ENCODE assay signal across 7 mouse cellular contexts in genomic region chr15:84719791-84720190, GRCm38 (mm10). TPM values are rescaled to one million over a fixed set of nuclear protein-coding genes. Genes with fewer than 3 reads are reported as not detected.
DNase-seq lines count a peak whose midpoint lies in the region; ATAC-seq and TF ChIP-seq lines count a peak whose summit lies in the region.

TSS of gene Arhgap8 (plus strand) at chr15:84720052.

- WGBS in embryonic facial prominence, embryonic 12.5 days, result 2% methylated on average over 22 of the region's 24 CpGs
- 2% methylated on average over 22 of the region's 24 CpGs for WGBS in hindbrain, embryonic 11.5 days
- 5% methylated on average over 18 of the region's 24 CpGs for WGBS in limb, embryonic 14.5 days
- WGBS in neural tube, embryonic 12.5 days, result 1% methylated on average over 24 of the region's 24 CpGs

- H3K36me3 ChIP-seq in embryonic facial prominence, embryonic 12.5 days, result no peaks in the 10 kb centered on the region
- H3K36me3 ChIP-seq in hindbrain, embryonic 11.5 days (ENCODE audit: control insufficient read depth, insufficient read depth, low read length), result no peaks in the 10 kb centered on the region
- no peaks in the 10 kb centered on the region for H3K36me3 ChIP-seq in limb, embryonic 14.5 days (ENCODE audit: control insufficient read depth, insufficient read depth, low read length)
- no peaks in the 10 kb centered on the region for H3K36me3 ChIP-seq in neural tube, embryonic 12.5 days

- H3K27ac ChIP-seq in embryonic facial prominence, embryonic 12.5 days, result peak within 1 kb of the TSS; percentile 41; the same call in 1 of the 2 replicates
- H3K27ac ChIP-seq in hindbrain, embryonic 11.5 days (ENCODE audit: low read depth, low read length), result no peak within 1 kb of the TSS
- 0 out of 2 replicates have a peak within 1 kb of the TSS, but pooled peaks have one; percentile 19 for H3K27ac ChIP-seq in limb, embryonic 14.5 days (replicated peaks; ENCODE audit: low read depth, low read length)
- H3K27ac ChIP-seq in neural tube, embryonic 12.5 days, result no peak within 1 kb of the TSS

- peak within 1 kb of the TSS; percentile 38 for H3K4me3 ChIP-seq in embryonic facial prominence, embryonic 12.5 days
- H3K4me3 ChIP-seq in hindbrain, embryonic 11.5 days (ENCODE audit: low read depth, low read length), result peak within 1 kb of the TSS; percentile 9; the same call in 1 of the 2 replicates
- peak within 1 kb of the TSS; percentile 41 for H3K4me3 ChIP-seq in limb, embryonic 14.5 days (replicated peaks; ENCODE audit: low read length)
- H3K4me3 ChIP-seq in neural tube, embryonic 12.5 days, result peak within 1 kb of the TSS; percentile 22

- peaks cover 22% of the 10 kb centered on the region for H3K4me1 ChIP-seq in embryonic facial prominence, embryonic 12.5 days
- H3K4me1 ChIP-seq in hindbrain, embryonic 11.5 days (replicated peaks; ENCODE audit: control insufficient read depth, insufficient read depth, low read length), result peaks cover 2% of the 10 kb centered on the region; the same call in 1 of the 2 replicates
- H3K4me1 ChIP-seq in limb, embryonic 14.5 days (ENCODE audit: control insufficient read depth, insufficient read depth, low read length), result peaks cover 16% of the 10 kb centered on the region
- peaks cover 16% of the 10 kb centered on the region for H3K4me1 ChIP-seq in neural tube, embryonic 12.5 days

- H3K9ac ChIP-seq in embryonic facial prominence, embryonic 12.5 days, result peak within 1 kb of the TSS; percentile 30
- H3K9ac ChIP-seq in hindbrain, embryonic 11.5 days (ENCODE audit: low read depth, low read length), result no peak within 1 kb of the TSS
- peak within 1 kb of the TSS; percentile 50 for H3K9ac ChIP-seq in limb, embryonic 14.5 days (ENCODE audit: low read depth, low read length, severe bottlenecking)
- H3K9ac ChIP-seq in neural tube, embryonic 12.5 days, result no peak within 1 kb of the TSS

- peak; percentile 70 for DNase-seq in ZHBTc4 (ENCODE audit: low read depth, low spot score)
- DNase-seq in hindbrain, embryonic 11.5 days (ENCODE audit: low spot score), result no peak
- peak; percentile 40 for DNase-seq in limb, embryonic 14.5 days (ENCODE audit: low spot score)
- no peak for DNase-seq in frontal cortex, postnatal 14 days (ENCODE audit: low spot score in 2 of 2)
- no peak for DNase-seq in layer of hippocampus, postnatal 25 days (ENCODE audit: extremely low spot score in 1 of 2, low spot score in 1 of 2)

- H3K9me3 ChIP-seq in embryonic facial prominence, embryonic 12.5 days, result no peaks in the 10 kb centered on the region
- H3K9me3 ChIP-seq in hindbrain, embryonic 11.5 days (ENCODE audit: control insufficient read depth, low read length), result no peaks in the 10 kb centered on the region
- H3K9me3 ChIP-seq in limb, embryonic 14.5 days (ENCODE audit: control insufficient read depth, low read length), result no peaks in the 10 kb centered on the region
- H3K9me3 ChIP-seq in neural tube, embryonic 12.5 days, result no peaks in the 10 kb centered on the region

- no peak for TF ChIP-seq POLR2A in limb, embryonic 14.5 days (IDR thresholded peaks at IDR 0.05; ENCODE audit: borderline replicate concordance, extremely low read depth, insufficient read depth, insufficient read length)

- peak; percentile 48; the same call in 1 of the 2 replicates for ATAC-seq in embryonic facial prominence, embryonic 12.5 days (ENCODE audit: insufficient number of reproducible peaks, insufficient read depth, low FRiP score, low TSS enrichment)
- ATAC-seq in hindbrain, embryonic 11.5 days (ENCODE audit: low FRiP score), result no peak
- peak; percentile 25; the same call in 1 of the 2 replicates for ATAC-seq in limb, embryonic 14.5 days (ENCODE audit: low FRiP score, low read depth)
- ATAC-seq in neural tube, embryonic 12.5 days (ENCODE audit: low FRiP score, low read depth), result no peak

- H3K4me2 ChIP-seq in embryonic facial prominence, embryonic 12.5 days (replicated peaks), result peak within 1 kb of the TSS; percentile 80
- peak within 1 kb of the TSS; percentile 31 for H3K4me2 ChIP-seq in hindbrain, embryonic 11.5 days (replicated peaks; ENCODE audit: low read depth, low read length)
- H3K4me2 ChIP-seq in limb, embryonic 14.5 days (replicated peaks; ENCODE audit: low read depth, low read length, severe bottlenecking), result peak within 1 kb of the TSS; percentile 79
- H3K4me2 ChIP-seq in neural tube, embryonic 12.5 days (replicated peaks), result peak within 1 kb of the TSS; percentile 58

- peaks cover 19% of the 10 kb centered on the region for H3K27me3 ChIP-seq in embryonic facial prominence, embryonic 12.5 days
- H3K27me3 ChIP-seq in hindbrain, embryonic 11.5 days (ENCODE audit: control insufficient read depth, insufficient read depth, low read length), result peaks cover 23% of the 10 kb centered on the region
- 0 out of 2 replicates have a peak, but pooled peaks cover 4% of the 10 kb centered on the region for H3K27me3 ChIP-seq in limb, embryonic 14.5 days (ENCODE audit: control insufficient read depth, insufficient read depth, low read length)
- peaks cover 39% of the 10 kb centered on the region for H3K27me3 ChIP-seq in neural tube, embryonic 12.5 days (replicated peaks)

RNA-seq across cellular contexts. Expression of gene Arhgap8, which starts in this region (rescaled TPM):
- 3.9 and 4.1 TPM in 2 replicates for polyA plus RNA-seq in embryonic facial prominence, embryonic 12.5 days (2016; fragmentation: Nextera tagmentation; extraction: Ambion mirVana)
- polyA plus RNA-seq in hindbrain, embryonic 11.5 days (2014; fragmentation: Nextera tagmentation; extraction: Ambion mirVana), result 2.3 and 2.9 TPM in 2 replicates
- polyA plus RNA-seq in limb, embryonic 14.5 days (2012; rRNA removed), result 5.2 and 5.4 TPM in 2 replicates
- 7.0 and 8.2 TPM in 2 replicates for polyA plus RNA-seq in limb, embryonic 14.5 days (2014; fragmentation: Nextera tagmentation; extraction: Ambion mirVana)
- 2.6 and 4.3 TPM in 2 replicates for polyA plus RNA-seq in neural tube, embryonic 12.5 days (2016; fragmentation: Nextera tagmentation; extraction: Ambion mirVana)
- under 1 TPM; 0.25 to 0.33 TPM for total RNA-seq in layer of hippocampus, postnatal 25 days (2021)

Comparison
In these comparisons a context has a peak if more than half of its experiments do, and no peak if none do; other contexts are left out.
1. DNase-seq: peak in ZHBTc4 (single experiment) and limb, embryonic 14.5 days (single experiment); none in hindbrain, embryonic 11.5 days (single experiment), frontal cortex, postnatal 14 days (0 of 2) and layer of hippocampus, postnatal 25 days (0 of 2).
2. ATAC-seq: peak in embryonic facial prominence, embryonic 12.5 days (single experiment) and limb, embryonic 14.5 days (single experiment); none in hindbrain, embryonic 11.5 days (single experiment) and neural tube, embryonic 12.5 days (single experiment).
3. H3K27ac ChIP-seq: peak in embryonic facial prominence, embryonic 12.5 days (single experiment) and limb, embryonic 14.5 days (single experiment); none in hindbrain, embryonic 11.5 days (single experiment) and neural tube, embryonic 12.5 days (single experiment).
4. H3K9ac ChIP-seq: peak in embryonic facial prominence, embryonic 12.5 days (single experiment) and limb, embryonic 14.5 days (single experiment); none in hindbrain, embryonic 11.5 days (single experiment) and neural tube, embryonic 12.5 days (single experiment).
5. Peak in every context shown above with its lines, with median percentiles within 50 percentile points of each other: H3K4me2 ChIP-seq and H3K4me3 ChIP-seq.